Mouse (Mus musculus) heart, postnatal 25 days (tissue): ENCODE results near the gene Commd4. TPM values are rescaled to one million over a fixed set of nuclear protein-coding genes. Genes with fewer than 3 reads are reported as not detected.
A peak's percentile ranks its signal among the peaks of the same experiment; 100 is the strongest.
"Not testable (repeated sequence)": the region's sequence is repeated elsewhere in the genome, so short reads cannot be mapped to it uniquely, and the experiment has no call there.

Experiments
- DNase-seq: peaks from one replicate; pipeline ENCODE4 v3.0.0; 2022; ENCODE audit warnings: low spot score
- intact Hi-C: fragments of 180-260 bp; cut with DNase I; formaldehyde crosslinking; loops from one replicate; pipeline ENCODE4 v1.15.1; 2025
- total RNA-seq, 2 experiments: library from RNA; stranded (reverse); gene quantifications; 2 replicates each; pipeline ENCODE4 v1.2.3; 2021

Commd4 gene
- total RNA-seq = 10 to 100 TPM; 26.4 to 28.8 TPM

- intact Hi-C loops = no loop called here
- peak; percentile 82 for DNase-seq
These were observed at the start of gene Commd4 for GRCm38 (mm10) chr9:57158013-57158470. Gene Commd4 (minus strand): TSS chr9:57158331.

- intact Hi-C loops = loop anchor here (5.0 kb wide), 1 partner anchor 310 kb away; no protein-coding TSS in a partner anchor
These were observed 48.8 kb upstream of the Commd4 start for GRCm38 (mm10) chr9:57206896-57207295.

GRCm38 (mm10) chr9:57203571-57203970, 45.4 kb upstream of the Commd4 start:
- DNase-seq, intact Hi-C loops: not testable (repeated sequence)

More at GRCm38 (mm10) chr9:57206896-57207295, 48.8 kb upstream of the Commd4 start:
- DNase-seq = no peak

DNA sequence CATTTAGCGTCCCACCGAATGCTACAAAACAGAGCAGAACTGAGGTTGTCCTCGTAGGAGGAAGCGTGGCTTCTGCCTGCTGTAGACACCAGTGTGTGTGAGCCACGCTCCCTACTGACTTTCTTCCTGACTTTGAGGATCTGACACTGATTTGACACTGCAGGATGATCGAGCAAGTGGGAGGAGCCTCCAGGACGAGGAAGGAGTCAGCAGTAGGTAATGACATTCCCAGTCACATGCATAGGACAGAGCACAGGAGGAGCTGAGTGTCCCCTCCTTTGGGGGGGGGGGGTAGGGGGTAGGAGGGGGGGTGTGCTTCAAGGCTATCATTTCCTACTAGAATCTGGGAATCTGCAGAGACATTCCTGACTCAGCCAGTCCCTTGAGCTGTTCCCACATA, 44.9 kb upstream of the Commd4 start:
- DNase-seq = no peak
- intact Hi-C loops = no loop called here

DNA sequence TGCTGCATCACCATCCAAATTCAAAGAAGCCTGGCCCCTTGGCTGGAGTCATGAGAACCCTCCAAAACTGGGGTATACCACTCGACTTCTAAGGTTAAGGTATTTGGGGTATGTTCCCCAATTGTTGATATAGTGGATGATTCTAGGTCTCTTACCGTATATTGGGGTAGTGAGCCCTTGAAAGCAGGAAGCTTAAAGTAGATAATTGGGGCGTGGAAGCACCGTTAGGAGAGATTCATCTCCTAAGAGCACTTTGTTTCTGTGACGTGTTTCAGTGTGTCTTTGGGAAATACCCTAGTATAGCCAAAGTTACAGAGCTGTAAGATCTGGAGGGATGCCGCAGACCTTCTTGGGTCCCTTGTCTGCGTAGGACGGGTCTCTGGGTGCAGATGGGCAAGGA, 39.3 kb upstream of the Commd4 start:
- no peak for DNase-seq
- intact Hi-C loops = no loop called here

DNA sequence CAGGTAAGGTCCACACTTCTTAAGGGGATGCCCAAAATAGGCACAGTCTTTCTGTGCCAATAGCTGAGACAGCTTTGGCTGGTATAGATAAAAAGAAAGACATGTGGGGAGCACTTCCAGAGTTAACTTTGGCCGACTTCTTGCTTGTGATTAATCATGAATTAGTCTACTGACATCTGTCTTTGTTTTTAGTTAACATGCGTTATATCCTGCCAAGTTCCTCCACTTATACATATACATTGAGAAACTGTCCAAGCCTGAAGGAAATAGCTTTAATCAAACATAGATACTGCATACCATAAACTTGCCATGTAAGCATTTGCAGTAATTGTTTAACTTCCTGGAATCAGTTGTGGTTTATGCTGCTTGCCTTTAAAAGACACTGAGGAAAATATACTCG, 38.6 kb upstream of the Commd4 start:
- no peak for DNase-seq
- intact Hi-C loops = no loop called here

DNA sequence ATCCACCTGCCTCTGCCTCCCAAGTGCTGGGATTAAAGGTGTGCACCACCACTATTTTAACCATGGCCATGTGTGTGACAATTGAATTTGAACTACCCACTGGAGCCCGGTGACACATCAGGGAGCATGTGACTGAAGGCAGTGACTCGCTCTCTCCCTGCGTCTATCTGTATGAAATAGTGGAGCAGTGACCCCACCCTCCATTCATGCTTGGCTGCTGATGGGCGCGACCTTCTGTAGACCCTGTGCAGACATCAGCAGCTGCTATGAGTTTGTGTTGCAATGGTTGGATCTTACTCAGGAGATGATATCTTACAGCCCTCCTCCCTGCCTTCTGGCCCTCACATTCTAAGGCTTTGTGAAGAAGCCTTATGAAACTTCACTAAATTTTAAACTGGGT, 10.3 kb upstream of the Commd4 start:
- DNase-seq = no peak
- intact Hi-C loops = no loop called here

GRCm38 (mm10) chr9:57166173-57166572, 8.0 kb upstream of the Commd4 start:
- intact Hi-C loops = no loop called here
- no peak for DNase-seq

DNA sequence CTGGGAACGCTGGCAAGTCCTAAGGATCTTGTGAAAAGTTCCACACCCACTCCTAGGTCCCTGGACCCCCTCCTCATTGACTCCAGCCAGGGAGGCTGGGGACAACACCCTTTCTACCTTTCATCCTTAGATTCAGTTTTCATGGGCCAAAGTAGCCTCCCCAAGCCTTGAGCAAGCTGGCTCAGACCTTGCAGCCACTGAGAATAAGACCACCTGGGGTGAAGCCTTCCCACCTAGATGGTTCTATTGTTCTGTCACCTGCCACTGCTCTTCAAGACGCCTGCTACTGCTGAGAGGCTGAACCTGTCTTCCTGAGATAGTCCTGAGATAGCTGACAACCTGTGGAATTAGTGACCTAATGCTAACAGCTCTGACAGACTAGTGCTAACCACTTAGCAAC, 5.0 kb upstream of the Commd4 start:
- no peak for DNase-seq
- intact Hi-C loops = no loop called here

GRCm38 (mm10) chr9:57162496-57162895, 4.4 kb upstream of the Commd4 start:
- no peak for DNase-seq
- intact Hi-C loops = no loop called here

GRCm38 (mm10) chr9:57158506-57158905, 375 bp upstream of the Commd4 start:
- intact Hi-C loops = no loop called here
- no peak for DNase-seq

- DNase-seq = no peak
- intact Hi-C loops = no loop called here
These were observed 632 bp downstream of the Commd4 start for GRCm38 (mm10) chr9:57157499-57157898.

DNA sequence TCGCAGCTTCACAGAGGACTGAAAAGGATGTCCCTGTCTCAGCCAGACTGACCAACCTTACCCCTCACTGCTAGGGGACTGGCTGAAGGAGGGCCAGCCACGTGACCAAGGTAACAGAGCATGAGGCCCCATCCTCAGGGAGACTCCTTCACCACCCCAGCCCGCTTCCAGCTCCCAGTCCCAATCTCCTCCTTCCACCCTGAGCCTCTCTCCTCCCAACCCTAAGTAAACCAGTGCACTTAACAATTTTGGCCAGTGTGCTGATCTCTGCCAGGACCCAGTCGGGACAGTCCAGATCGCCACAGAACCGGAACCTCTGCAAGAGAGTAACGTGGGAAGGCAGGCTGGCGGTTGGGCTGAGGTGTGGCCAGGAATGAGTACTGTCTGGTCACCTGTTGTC, 1.3 kb downstream of the Commd4 start:
- no peak for DNase-seq
- intact Hi-C loops = no loop called here

DNA sequence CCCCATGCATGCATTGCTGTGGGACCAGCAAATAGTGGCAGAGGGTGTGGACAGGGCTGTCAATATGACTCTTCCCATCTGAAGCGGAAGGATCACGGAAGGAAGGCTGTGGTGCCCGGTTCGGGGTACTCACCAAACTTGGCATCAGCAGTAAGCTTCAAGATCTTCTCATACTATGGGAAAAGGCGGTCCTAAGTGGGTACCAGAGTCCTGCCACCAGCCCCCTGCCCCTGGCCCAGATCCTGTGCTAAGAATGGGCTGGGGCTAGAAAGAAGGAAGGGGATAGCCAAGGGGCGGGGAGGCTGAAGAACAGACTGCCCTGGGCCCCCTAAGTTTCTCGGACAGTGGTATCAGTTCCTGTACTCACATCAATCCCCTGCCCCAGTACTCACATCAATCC, 1.7 kb downstream of the Commd4 start:
- intact Hi-C loops = no loop called here
- DNase-seq = no peak

DNA sequence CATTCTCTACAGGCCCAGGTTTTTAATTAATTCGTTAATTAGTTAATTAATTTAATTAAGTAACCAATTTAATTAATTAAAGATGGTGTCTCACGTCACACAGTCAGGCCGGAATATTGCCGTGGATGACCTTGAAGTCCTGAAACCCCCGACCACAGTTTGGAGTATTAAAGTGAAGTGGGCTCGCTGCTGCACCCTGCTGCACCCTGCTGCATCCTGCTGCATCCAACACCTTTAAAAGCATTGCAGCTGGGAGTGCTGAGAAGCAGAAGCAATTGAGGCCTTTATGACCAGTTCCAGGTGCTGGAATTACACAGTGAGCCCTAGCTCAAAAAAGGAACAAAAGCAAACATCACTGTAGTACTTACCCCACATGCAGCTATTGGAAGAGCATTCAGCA, 5.8 kb downstream of the Commd4 start:
- no peak for DNase-seq
- intact Hi-C loops = no loop called here

DNA sequence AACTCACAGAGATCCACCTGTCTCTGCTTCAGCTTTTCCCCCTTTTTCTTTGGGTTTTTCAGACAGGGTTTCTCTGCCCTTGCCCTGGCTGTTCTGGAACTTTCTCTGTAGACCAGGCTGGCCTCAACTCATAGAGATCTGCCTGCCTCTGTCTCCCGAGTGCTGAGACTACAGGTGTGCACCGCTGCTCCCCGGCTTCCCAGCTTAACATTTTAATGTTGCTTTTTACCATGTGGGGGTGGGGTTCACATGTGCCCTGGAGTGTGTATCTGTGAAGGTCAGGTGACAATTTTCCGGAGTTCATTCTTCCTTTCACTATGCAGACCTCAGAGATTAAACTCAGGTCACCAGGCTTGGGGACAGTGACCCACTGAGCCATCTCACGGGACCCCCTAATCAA, 7.9 kb downstream of the Commd4 start:
- intact Hi-C loops = no loop called here
- DNase-seq = no peak

- intact Hi-C loops = loop anchor here (5.0 kb wide), 1 partner anchor 197 kb away; the partner anchor contains the start of gene Snupn
- DNase-seq = no peak
These were observed 9.1 kb downstream of the Commd4 start for GRCm38 (mm10) chr9:57149021-57149420.

- peak; percentile 87 for DNase-seq
- intact Hi-C loops = loop anchor here (5.0 kb wide), 1 partner anchor 196 kb away; the partner anchor contains the start of gene Snupn
These were observed 9.8 kb downstream of the Commd4 start, which contains the start of gene Neil1 for GRCm38 (mm10) chr9:57148144-57148878. Gene Neil1 (minus strand): TSS chr9:57148305.

- no peak for DNase-seq
- intact Hi-C loops = loop anchor here (5.0 kb wide), 1 partner anchor 195 kb away; the partner anchor contains the start of gene Snupn
These were observed 10.7 kb downstream of the Commd4 start for GRCm38 (mm10) chr9:57147205-57148143.

- no peak for DNase-seq
- intact Hi-C loops = loop anchor here (5.0 kb wide), 1 partner anchor 194 kb away; the partner anchor contains the start of gene Snupn
These were observed 11.6 kb downstream of the Commd4 start for GRCm38 (mm10) chr9:57146451-57147066.
